Mouse (Mus musculus) large intestine, adult 2 months (tissue): ENCODE measurements around the gene C3ar1. TPM values are rescaled to one million over a fixed set of nuclear protein-coding genes. Genes with fewer than 3 reads are reported as not detected.

Source experiments
- DNase-seq: peaks from one replicate; pipeline ENCODE4 v3.0.0-alpha.2; 2012; ENCODE audit warnings: low read depth, low spot score
- WGBS: fragments of 180-500 bp; shearing (Covaris S2); methylation state at CpG from one replicate; pipeline ENCODE4 v1.1.7; 2018; 5-methylcytosine and 5-hydroxymethylcytosine counted together
- polyA plus RNA-seq: library from polyadenylated mRNA; depleted of rRNA; stranded (reverse); fragments of >200 nt; gene quantifications from 2 replicates; pipeline ENCODE4 v1.2.3, GENCODE M21; 2012; rRNA removed

C3ar1 gene
- polyA plus RNA-seq, 1 experiment = 2.0 TPM

GRCm38 (mm10) chr6:122801801-122802514 is 54.0 kb downstream of the C3ar1 start:
- 6% methylated on average over 34 of the region's 34 CpGs for WGBS
- DNase-seq = no peak

GRCm38 (mm10) chr6:122801301-122801800 is 54.6 kb downstream of the C3ar1 start, which contains the start of gene Slc2a3:
Gene Slc2a3, minus strand, starts transcription at chr6:122801640.
- no peak for DNase-seq
- 1% methylated on average over 46 of the region's 46 CpGs for WGBS

DNA sequence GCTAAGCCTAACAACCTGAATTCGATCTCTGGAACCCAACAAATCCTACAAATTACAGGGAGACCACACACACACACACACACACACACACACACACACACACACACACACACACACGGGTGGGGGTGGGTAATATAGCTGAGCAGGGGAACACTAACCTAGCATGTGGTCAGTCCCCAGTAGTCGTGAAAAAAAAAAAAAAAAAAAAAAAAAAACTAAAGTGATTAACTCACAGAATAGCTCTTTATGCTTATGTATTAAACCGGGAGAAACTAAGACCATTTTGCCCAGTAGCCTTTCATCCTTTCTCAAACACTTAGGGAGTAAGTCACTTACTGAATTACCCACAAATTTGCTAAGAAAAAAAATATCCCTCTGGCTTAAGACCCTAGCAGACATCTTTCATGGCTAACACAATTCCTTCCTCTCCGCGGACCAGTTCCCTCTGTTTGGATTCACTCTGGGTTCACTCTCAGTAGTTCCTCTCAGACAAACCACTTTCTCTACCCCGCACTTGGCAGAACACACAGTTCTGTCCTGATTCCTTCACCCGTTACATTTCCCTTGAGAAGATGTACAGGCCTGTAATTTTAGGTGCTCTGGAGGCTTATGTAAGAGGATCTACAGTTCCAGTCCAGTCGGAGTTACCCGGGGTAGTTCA is 55.2 kb downstream of the C3ar1 start:
- 39% methylated on average over 10 of the region's 10 CpGs for WGBS

More for the DNA sequence above, 55.2 kb downstream of the C3ar1 start:
- no peak for DNase-seq

Other genes with a start within 250 kb of the C3ar1 start
- gene Gdf3, start 246.1 kb downstream of the C3ar1 start, polyA plus RNA-seq = 0.11 and 0.19 TPM in 2 replicates
- gene Dppa3, start 229.8 kb downstream of the C3ar1 start, polyA plus RNA-seq = not detected in 2 replicates
- 0.10 TPM in 1 of 2 replicates, not detected in the other for gene Nanog, start 148.7 kb downstream of the C3ar1 start, polyA plus RNA-seq
- 2.1 and 2.8 TPM in 2 replicates for gene Slc2a3, start 54.5 kb downstream of the C3ar1 start, polyA plus RNA-seq
- gene Foxj2, start 36.2 kb downstream of the C3ar1 start, polyA plus RNA-seq = 7.4 and 7.6 TPM in 2 replicates
- gene Necap1, start 18.3 kb upstream of the C3ar1 start, polyA plus RNA-seq = 18.8 and 24.5 TPM in 2 replicates
- gene Clec4a1, start 65.7 kb upstream of the C3ar1 start, polyA plus RNA-seq = 2.8 and 3.5 TPM in 2 replicates
- gene Clec4a3, start 96.4 kb upstream of the C3ar1 start, polyA plus RNA-seq = 0.88 and 1.2 TPM in 2 replicates
- gene Clec4a4, start 134.2 kb upstream of the C3ar1 start, polyA plus RNA-seq = 0.15 TPM in 1 of 2 replicates, not detected in the other
- gene Clec4b1, start 193.8 kb upstream of the C3ar1 start, polyA plus RNA-seq = 0.55 and 0.80 TPM in 2 replicates